Mouse (Mus musculus) fibroblast of lung, adult 2 months (primary cell): ENCODE data around the gene Ipo13.

Source experiments
- DNase-seq: peaks from one replicate; pipeline ENCODE4 v3.0.0-alpha.2; 2011; ENCODE audit warnings: low read depth

Gene Ipo13

DNA sequence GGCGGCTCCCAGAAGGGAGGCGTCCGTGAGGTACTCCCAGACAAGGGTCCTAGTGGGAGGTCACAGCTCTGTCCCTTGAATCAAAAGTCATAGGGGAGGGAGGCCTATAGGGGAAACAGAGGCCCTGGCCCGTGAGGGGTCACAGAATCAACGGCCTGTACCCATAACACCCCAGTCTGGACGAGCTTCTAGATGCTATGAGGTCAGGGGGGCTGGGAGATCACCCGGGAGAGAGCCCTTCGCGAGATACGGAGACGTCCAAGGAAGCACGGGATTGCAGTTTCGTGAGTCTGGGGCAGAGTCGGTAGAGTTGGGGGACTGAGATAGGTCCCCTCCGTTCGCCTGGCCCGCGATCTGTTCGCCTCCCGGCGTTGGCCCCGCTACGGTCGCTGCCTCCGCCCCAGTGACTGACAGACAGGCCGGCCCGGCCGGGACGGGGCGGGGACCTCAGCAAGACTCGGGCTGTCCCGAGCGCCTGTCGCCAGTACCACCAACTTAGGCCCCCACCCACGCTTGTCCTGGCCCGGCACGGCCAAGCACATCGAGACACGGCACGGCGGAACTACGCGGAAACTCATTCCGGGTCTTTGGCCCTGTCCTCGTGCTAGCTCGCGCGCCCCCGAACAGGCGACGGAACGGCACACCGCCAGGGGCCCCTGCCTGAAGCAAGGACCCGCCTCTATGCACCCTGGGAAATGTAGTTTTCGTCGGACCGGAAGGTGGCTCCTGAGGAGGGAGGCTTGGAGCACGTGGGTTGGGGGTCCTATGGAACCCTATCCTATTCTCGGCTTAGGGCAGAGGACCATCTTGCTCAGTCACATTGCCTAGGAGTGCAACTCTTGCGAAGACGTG is at the start of gene Ipo13:
Gene Ipo13, minus strand, starts transcription at position 409 of the 852 bp plus-strand sequence.
- DNase-seq, result peak; percentile 82

DNA sequence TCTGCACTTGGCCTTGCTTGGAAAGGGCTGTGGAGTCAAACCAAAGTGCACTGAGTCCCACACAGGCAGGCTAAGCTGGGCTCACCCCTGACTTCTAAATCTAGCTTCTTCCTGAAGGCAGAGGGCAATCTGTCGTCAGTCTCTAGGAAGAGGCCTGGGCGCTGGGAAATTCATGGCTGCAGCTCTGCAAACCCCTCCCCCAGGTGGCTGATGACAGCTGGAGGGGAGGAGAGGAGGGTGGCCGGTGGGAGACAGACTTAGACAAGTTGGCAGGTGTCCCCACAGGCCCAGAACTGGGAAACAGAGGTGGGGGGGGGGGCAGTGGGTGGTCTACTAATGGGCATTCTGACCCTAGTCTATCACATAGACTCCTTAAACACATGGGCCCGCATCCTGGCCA is 42.7 kb upstream of the Ipo13 start:
- DNase-seq, result no peak

DNA sequence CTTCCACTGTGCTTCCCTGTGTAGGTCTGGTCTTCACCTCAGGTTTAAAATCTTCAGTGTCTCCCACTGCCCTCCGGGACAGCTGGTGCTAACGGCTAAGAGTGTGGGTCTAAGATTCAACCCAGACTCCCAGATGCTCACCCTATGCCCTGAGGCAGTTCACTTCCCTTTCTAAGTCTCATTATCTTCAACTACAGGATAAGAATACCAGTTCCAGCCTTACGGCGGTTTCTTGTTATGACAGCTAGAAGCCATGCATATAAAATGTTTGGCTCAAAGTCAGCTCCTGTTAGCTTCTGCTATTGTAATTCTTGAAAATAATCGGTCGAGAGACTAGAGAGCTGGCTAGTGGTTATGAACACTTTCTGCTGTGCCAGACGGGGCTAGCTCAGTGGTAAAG is 32.7 kb upstream of the Ipo13 start:
- DNase-seq, result no peak

DNA sequence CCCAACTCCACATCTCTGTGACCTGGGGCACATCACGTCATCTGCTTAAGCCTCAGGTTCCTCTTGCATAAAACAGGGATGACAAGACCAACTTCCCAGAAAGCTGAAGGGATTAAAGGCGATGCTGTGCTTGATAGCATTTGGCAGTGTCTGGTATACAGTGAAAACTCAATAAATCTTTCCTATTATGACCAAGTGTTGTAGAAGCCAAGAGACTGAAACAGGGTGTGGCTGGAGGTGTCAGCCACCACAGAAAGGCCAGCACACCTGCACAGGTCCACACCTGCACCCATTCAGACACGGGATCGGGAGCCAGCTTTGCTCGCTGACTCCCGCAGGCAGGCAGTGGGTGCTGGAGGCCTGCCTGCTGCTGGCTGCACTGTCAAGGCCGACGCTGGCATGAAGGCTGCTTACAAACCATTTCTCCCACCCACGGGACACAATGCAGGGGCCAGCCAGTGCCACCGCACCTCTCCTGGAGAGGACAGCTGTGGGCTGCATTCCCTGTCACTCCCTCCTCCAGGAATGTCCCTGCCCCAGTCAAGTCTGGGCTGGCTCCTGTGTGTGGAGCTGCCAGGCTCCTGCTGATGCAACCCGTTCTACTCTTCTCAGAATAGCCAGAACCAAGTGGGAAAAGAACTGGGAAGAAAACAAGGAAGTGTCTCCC is 32.0 kb upstream of the Ipo13 start:
- no peak for DNase-seq

DNA sequence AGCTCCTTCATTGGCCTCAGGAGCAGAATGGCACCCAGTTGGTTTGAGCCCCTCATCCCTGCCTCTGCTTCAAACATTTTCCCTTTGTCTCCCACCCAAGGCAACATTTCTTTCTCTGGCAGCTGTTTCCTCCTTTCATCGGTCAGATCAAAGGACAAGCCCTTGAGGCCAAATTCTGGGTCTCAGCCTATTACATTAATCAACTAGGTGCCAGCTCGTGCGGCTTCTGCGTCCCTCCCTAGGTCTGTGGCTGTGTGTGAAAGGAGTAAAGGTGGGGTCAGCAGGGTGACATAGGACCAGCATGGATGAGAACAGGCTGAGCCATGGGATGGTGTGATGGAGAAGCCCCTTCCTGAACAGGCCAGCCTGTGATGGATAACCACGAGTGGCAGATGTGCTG is 28.5 kb upstream of the Ipo13 start:
- DNase-seq, result no peak

DNA sequence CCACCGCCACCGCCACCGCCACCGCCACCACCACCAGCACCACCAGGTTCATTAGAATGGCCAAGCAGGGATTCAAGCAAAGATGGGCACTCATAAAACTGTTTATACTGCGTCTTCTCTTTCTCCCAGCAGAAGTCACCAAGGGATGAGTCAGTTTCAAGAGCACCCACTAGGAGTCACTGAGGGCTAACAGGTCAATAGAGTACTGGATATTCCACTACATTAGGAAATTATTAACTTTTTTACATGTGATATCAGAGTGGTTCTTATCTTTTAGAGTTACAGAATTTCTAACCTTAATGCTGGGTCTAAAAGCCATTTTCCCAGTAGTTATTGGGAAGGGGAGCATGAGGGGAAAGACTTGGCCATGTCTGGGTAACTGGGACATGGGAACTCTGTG is 22.2 kb upstream of the Ipo13 start:
- no peak for DNase-seq

DNA sequence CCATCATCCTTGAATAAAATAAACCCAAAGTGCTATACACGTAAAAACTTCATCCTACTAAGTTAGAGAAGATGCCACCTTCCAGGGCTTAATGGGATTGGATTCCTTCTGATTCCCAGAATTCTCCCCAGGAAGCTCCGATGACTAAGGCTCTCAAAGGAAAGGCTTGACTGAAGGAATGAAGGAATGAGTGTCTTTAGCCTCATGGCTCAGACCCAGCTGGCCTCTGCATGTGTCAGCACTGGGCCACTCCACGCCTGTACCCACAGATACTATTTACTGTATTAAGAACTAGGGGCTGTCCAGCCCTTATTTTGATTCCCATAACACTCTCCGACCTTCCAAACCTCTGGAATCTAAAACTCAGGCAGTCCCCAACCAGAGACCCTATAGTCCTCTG is 19.3 kb upstream of the Ipo13 start:
- no peak for DNase-seq

DNA sequence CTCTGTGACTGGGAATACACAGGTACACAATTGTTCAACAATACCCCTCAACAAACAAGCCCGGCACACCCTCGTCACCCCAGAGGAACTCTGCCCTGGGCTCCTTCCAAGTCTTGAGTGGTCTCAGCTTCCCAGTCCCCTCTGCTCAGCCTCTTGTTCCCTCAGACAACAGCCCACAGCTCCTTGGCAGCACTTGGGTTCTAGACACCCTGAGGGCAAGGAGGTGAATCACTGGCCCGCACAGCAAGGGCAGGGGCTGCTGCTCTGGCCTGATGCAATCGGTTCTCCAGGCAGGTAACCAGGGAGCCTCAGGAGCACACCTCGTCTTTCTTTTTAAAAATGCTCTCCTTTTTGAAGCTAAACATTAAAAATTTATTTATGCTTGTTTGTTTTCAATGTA is 18.4 kb upstream of the Ipo13 start:
- DNase-seq, result no peak

DNA sequence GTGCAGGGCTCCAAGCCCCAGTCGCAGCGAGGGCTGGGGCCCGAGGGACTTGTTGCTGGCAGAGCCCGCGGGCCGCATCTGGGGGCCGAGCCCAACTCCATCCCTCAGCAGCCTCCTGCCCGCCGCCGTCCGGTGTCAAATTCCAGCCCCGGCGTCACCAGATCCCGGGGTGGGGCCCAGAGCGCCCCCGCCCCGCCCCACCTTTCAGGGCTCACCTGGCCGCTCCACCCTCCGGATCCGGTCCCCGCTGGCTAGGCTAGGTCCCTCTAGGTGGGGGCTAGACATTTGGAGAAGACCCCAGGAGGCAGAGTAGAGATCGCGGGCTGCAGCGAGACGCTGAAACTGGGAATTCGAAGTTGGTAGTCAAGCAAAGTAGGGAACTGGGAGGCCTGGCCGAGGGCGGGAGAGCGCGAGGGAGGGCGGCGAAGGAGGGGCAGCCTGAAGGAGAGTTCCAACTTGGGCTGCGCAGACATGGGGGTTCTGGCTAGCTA is 14.6 kb upstream of the Ipo13 start, which contains the start of gene Artn:
Gene Artn, minus strand, starts transcription at position 373 of the 491 bp plus-strand sequence.
- no peak for DNase-seq

DNA sequence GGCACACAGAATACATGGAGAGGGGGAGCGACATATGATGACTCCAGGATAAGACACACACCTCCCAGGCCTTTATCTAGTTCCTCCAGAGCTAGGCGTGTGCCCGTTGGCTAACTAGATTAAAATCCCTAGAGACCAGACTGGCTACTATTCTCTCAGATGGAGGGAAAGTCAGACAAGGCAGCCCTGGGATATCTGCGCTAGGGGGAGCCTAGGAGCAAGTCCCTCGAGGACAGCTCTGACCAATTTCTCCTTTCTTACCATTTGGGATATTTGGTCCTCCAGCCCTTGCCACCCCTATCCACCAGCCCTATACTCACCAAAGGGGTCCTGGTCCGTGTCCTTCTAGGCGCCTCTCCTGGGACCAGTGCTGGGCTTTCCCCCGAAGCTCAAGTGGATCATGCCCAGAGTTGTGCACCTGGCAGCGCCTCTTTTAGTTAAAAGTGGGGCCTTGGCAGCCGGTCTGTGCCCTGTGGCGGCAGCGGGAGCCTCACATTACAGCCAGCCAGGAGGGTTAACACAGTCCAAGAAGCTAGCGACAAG is 14.0 kb upstream of the Ipo13 start:
- DNase-seq, result peak; percentile 49

DNA sequence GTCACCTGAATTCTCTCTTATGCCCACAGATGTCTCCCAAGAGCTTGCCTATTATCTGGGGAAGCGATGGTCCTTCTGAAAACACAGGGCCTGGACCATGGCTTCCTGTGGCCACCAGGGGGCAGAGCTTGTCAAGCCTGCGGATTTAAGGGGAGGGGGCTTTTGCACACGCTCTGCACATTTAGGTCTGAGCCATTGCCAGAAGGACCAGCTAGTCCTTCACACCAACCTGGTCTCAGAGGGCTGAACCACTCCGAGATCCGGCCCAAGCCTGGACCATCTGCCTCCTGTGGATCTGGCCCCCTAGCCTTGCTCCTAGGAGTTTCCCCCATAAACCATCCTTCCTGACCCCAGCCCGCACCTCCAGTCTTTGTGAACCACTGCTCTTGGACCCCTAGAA is 13.4 kb upstream of the Ipo13 start:
- no peak for DNase-seq

DNA sequence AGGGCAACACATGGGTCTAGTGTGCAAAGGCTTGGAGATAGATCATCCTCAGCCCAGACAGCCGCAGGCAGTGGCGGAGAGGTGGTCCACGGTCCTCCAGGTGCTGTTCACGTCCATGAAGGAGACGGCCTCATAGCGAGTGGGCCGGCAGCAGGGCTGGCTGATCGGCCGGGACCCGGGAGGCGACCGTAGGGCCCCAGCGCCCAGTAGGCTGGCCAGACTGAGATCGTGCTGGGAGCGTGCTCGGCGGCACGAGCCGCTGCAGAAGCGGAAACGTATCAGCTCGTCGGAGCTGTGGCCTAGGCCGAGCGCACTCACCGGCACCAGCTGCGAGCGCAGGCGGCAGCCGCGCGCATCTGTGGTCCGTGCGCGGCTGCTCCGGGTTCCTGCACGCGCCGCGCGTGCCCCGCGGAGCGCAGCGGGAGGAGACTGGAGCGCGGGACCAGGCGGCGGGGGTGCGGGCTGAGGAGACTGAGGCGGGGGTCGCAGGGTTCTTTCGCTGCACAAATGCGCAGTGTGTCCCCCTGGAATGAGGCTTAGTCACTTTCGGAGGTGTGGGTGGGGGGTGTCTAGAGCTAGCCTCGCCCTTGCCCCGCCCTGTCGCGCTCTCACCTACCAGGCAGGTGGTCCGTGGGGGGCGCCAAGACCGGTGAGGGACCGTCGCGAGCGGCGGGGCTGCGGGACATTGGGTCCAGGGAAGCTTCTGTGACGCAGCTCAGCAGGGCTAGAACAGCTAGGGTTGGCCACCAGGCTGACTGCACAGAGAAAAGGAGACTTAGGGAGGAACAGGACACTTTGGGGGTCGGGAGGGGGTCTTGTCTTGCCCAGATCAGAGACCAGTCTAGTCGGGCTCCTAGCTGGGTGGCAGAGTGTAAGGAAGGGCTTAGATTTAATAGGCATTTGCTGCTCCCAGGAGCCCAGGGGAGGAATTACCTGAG is 12.0 kb upstream of the Ipo13 start:
- no peak for DNase-seq

DNA sequence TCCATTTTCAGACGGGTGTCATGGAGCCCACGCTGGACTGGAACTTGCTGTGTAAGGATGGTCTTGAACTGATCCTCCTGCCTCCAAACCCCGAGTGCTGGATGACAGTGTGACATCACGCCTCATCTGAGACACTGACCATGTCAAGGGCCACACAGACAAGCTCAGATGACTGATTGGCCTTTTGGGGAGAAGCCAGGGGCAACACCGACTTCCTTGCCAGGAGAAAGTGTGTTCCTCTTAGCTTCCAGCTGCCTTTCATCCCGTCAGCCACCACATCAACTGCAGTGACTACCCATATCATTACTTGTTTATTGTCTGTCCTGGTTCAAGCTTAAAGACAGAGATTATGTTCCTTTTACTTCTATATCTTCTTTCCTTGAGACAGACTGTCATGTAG is 10.1 kb upstream of the Ipo13 start:
- no peak for DNase-seq

DNA sequence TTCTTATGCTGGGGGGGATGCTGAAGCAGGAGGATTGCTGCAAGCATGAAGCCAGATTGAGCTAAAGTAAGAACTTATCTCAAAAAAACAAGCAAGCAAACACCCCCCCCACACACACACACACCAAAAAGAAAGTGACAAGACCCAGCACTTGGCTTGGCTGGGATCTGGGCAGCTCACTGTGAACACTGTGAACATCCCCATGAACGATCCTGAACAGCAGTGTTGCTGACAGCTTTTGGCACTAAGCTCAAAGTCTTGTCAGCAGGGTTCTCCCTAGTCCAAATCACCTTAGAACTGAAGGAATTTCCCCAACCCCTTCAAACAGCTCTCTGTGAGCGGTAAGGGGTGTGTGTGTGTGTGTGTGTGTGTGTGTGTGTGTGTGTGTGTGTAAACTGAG is 8.7 kb upstream of the Ipo13 start:
- DNase-seq, result no peak

DNA sequence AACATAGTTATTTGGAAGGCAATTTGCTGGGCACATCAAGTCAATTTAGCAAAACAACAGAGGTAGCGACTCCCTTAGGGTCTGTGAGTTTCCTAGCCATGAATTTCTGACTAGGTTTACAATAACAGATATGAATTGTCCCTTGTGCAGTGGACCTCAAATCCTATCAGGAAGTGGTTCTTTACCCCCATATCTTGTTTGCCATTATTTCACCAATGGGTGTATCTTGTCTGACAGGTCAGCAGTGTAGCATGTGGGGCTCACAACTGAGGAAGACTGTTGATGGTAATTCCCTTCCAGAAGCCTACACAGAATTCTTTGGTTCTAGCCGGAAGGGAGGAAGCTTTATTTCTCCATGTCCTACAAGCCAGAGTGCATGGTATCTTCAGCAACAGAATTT is 6.6 kb upstream of the Ipo13 start:
- no peak for DNase-seq

DNA sequence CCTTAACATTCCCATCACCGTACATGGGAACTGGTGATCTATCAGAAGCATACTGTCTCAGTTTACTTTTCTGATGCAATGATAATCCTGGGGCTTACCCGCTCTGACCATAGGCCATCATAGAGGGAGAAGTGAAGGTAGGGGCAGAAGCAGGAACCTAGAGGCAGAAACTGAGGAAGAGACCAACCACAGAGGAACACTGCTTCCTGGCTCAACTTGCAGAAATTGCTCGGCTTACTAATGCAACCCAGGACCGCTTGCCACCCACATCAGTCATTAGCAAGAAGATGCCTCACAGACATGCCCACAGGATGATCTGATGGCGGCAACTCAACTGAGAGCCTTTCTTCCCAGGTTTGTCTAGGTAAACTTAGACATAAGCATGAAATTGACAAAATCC is 4.0 kb upstream of the Ipo13 start:
- DNase-seq, result no peak

DNA sequence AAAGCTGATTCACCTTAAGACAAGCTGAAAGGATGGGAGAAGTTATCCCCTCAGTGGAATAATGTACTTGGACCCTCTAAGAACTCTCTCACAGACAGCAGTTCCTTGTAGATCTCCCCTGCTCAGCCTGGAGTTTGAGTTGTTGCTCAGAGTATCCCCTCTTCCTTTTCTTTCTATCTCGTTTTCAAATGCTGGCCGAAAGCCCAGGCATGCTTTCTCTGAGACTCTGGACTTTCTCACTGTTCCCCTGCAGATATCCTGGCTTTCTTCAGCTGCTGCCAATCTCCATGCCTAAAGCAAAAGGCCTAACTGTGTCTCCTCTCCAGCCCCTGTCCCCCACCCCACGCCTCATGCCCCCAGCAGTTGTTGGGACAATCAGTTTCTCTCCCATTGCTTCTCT is 3.5 kb upstream of the Ipo13 start:
- DNase-seq, result no peak

DNA sequence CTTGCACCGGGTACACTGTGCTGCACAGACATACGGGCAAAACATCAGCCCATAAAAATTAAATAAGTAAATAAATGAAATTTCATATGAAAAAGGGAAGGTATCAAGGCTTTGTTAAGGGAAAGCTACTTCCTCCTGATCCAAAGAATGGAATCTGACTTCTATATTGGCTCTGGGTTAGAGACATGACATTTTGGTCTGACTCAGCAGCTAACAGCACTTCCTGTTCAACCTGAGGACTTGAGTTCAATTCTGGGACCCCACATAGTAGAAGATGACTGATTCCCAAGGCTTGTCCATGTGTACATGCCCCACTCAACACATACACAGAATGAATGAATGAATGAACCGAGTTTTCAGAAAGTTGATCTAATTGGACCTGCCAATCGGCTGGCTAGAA is 3.0 kb upstream of the Ipo13 start:
- no peak for DNase-seq

DNA sequence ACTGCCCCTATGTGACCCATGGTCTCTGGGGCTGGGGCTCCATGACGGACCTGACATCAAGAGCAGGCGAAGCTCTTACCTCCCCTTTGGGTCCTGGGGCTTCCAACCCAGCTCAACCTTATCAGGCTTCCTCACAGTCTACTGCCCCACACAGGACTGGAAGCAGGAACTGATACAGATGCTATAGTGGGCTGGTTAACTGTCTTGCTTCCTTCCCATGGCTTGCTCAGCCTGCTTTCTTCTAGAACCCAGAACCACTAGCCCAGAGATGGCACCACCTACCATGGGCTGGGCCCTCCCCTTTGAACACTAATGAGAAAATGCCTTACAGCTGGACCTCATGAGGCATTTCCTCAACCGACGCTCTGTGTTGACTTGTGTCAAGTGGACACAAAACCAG is 2.6 kb upstream of the Ipo13 start:
- no peak for DNase-seq

DNA sequence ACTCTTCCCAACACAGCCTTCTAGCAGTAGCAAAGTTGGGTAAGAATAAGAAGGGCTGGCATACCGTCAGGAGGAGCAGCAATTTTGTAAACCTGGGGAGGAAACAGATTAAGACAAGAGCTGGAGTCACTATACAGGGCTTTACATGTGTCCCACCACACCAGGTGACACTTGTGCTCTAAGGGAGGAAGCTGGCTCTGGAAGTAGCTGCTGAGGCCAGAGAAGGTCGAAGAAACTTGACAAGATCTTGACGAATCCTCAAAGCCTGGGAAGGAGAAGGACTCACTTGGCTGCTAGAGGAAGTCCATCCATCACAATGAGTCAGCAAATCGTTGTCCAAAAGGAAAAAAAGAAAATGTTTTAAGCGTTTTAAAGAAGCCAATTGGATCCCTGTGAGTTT is 1.6 kb upstream of the Ipo13 start:
- no peak for DNase-seq

DNA sequence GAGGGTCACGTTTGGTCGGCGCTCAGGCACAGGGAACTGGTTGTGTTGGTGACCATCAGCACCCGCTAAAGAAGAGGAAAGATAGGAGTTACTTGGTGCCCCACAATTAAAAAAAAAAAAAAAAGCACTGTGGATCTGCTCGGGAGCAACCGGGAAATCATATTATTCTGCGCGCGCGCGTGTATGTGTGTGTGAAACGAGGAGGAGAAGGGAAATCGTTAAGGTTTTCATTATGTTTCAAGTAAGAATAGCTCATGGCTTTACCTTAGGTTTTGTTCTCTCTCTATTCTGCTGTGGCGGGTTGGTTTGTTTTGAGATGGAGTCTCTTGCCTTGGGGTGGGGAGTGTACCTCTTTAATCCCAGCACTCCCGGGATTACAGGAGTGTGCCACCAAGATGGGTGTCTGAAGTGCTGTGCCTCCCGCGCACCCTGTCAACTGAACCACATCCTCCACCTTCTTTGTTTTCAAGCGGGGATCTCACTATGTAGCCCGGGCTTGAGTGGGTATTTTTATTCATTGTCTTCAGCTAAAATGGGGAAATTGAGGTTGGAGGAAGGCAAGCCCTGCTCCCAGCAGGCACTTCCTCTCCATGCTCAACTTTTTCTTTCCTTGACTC is 798 bp upstream of the Ipo13 start:
- DNase-seq, result no peak

DNA sequence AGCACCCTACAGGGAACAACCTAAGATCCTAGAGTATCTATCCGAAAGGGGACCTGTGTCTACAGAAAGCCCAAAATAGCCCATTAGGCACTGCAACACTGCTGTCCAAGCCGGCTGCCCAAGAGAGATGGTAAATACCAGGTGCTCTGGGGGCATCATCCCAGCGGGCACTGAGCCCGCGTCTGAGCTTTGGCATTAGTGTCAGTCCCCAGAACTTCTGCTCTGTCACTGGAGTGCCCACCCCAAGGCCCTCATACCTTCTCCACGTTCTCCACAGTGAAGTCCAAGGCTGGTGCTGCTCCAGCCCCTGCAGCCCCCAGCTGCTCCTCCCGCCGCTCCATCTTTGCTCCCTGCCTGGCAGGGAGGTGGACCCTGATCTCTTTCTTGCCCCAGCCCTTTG is 768 bp downstream of the Ipo13 start:
- no peak for DNase-seq
